Mouse (Mus musculus) brown adipose tissue, adult 24 weeks (tissue): Measurements from ENCODE around the gene Peli1. TPM values are rescaled to one million over a fixed set of nuclear protein-coding genes. Genes with fewer than 3 reads are reported as not detected.
"Not testable (repeated sequence)": the region's sequence is repeated elsewhere in the genome, so short reads cannot be mapped to it uniquely, and the experiment has no call there.

ENCODE experiments used
- H3K27ac ChIP-seq: fragments of 200-500 bp; replicated peaks from 2 replicates; pipeline ENCODE4 v1.5.1; 2012; ENCODE audit warnings: low read depth, mild to moderate bottlenecking, low read length
- H3K4me1 ChIP-seq: fragments of 200-500 bp; 2 replicates; pipeline ENCODE4 v1.6.1; 2012; ENCODE audit warnings: low read length, mixed read lengths; ENCODE audit not compliant: control insufficient read depth, insufficient read depth, insufficient read length
- H3K4me3 ChIP-seq: fragments of 200-500 bp; 2 replicates; pipeline ENCODE4 v1.5.1; 2012; ENCODE audit warnings: low read depth, mild to moderate bottlenecking, low read length, moderate library complexity; ENCODE audit not compliant: insufficient read depth
- polyA plus RNA-seq: library from polyadenylated mRNA; stranded (reverse); fragments of >200 nt; gene quantifications from 2 replicates; pipeline ENCODE4 v1.2.4, GENCODE M21; 2012; ENCODE audit not compliant: missing spikeins, insufficient read depth, insufficient read length

Gene Peli1
- polyA plus RNA-seq, 1 experiment = 7.5 TPM

DNA sequence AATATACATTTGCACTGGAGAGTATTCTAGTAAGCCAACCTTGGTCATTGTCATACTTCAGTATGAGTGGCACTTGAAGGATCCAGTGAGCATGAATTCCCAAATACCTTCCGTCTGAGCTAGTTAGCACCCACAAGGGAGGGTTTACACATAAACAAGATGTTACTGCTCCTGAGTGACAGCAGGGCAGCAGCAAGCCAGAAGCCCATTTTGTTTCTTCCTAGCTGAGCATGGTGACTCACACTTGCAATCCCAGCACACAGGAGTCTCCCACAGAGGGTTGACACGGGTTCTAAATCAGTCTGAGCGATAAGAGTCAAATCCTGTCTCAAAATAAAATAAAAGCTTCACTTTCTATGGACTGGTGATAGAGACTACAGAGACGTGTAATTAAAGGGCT, 66.5 kb downstream of the Peli1 start:
- no peak overlapping the region for H3K4me3 ChIP-seq
- no peaks in the 10 kb centered on the region for H3K4me1 ChIP-seq
- no peak overlapping the region for H3K27ac ChIP-seq

DNA sequence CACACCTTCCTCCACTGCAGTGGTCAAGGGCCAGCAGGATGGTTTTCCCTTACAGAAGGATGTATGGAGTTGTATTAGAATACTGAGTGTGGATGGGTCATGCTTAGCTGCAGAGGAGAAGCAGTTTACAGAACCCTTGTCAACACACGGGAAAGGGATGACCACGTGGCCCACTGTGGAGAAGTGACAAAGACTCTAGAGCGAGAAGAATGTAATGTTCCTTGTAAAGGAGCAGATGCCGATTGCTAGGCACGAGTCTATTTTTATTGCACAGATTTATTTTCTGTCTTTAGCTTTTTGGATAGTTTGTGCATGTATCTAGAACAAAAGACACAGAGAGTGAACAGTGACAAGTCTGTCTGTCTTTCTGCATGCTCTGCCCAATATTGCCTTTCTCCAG, 71.0 kb downstream of the Peli1 start:
- no peaks in the 10 kb centered on the region for H3K4me1 ChIP-seq
- H3K27ac ChIP-seq = no peak overlapping the region

DNA sequence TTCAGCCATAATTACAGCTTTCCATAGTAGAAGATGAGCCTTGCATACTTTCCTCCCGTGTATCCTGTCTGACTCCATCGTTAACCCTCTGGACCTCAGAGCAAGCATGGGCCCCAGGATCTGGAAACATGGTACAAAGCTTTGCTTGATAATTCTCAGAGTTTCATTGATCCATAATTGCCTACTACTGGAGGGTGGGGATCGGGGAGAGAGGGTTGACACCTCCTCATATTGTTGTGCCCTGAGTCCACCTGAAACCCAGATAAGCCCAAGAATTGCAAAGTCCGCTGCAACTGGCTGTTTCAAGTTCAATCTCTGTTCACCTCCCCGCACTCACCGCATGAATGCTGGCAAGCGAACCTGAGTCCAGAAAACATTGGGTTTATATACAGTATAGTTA, 72.1 kb downstream of the Peli1 start:
- no peaks in the 10 kb centered on the region for H3K4me1 ChIP-seq
- no peak overlapping the region for H3K27ac ChIP-seq

More for the DNA sequence above, 71.0 kb downstream of the Peli1 start:
- no peak overlapping the region for H3K4me3 ChIP-seq

DNA sequence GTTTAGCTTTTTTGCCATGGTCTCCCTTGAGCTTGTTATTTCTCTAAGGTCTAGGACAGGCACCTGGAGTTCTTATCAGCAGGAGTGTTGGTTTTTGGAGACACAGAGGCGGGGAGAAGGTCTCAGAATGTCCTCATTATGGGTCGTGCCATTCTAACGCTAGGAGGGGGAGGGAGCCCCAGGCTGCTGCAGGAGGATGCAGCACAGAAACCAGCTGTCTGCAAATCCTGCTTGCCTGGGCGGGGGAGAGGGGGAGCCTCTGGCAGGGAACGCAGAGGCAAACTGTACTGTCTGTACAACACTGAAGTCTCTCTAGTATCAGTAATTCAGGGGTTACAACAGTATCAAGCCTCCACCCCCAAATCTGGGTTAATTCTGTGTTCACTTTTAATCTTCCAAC, 72.6 kb downstream of the Peli1 start:
- no peaks in the 10 kb centered on the region for H3K4me1 ChIP-seq
- H3K4me3 ChIP-seq = no peak overlapping the region
- H3K27ac ChIP-seq = no peak overlapping the region

More for the DNA sequence above, 72.1 kb downstream of the Peli1 start:
- no peak overlapping the region for H3K4me3 ChIP-seq

DNA sequence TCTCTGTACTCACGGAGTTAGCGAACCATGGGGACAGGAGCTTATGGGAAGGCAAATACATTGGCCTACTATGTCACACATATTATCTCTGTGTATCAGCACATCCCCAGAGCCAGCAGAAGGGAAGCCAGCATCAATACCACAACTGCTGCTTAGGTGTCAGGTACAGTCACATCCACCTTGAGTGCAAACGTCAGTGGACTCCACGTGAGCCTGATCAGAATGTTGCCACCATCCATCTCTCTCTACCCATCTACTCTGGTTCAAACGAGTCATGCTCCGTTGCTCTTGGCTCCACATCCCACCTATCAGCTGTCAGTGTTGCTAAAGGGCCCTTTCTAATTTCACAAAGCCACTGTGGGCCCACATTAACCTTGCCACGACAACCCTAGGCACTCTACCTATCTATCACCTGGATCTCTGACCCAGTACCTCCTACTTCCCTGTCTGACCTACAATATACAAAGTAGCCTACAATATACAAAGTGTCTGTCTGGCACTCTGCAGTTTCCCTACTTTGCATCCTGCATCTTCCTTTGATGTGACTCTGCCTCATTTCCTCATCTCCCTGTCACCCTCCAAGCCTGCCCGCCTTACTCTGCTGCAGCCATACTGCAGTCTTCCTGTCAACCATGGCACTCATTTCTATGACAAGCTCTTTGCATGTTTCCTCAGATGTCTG, 73.4 kb downstream of the Peli1 start:
- Histone ChIP-seq H3K4me1 (no peaks in the 10 kb centered on the region), H3K27ac (no peak overlapping the region), H3K4me3 (no peak overlapping the region)

DNA sequence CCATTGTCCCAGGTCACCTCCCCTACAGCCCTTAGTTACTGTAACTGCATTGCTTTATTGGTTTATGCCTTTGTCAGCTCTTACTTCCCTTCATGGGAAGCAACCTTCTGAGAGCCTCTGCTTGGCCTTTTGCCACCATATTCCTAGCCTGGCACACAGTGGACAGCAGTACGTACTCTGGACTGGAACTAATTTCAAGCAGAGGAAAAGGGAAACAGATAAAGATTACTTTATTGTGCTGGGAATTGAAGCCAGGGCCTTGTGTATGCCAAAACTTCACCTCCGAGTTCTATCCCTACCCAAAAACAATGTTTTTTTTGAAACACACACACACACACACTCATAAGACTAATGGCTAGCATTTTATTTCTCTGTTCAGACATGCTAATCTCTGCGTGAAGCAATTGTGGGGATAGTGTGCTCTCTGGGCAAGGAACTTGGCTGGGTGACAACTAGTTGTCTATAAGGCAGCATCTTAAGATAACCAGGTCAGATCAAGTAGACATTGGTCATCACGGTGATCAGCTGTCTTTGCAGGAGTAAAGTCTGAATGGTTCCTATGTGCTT, 74.0 kb downstream of the Peli1 start:
- H3K27ac ChIP-seq = no peak overlapping the region
- no peak overlapping the region for H3K4me3 ChIP-seq
- no peaks in the 10 kb centered on the region for H3K4me1 ChIP-seq

DNA sequence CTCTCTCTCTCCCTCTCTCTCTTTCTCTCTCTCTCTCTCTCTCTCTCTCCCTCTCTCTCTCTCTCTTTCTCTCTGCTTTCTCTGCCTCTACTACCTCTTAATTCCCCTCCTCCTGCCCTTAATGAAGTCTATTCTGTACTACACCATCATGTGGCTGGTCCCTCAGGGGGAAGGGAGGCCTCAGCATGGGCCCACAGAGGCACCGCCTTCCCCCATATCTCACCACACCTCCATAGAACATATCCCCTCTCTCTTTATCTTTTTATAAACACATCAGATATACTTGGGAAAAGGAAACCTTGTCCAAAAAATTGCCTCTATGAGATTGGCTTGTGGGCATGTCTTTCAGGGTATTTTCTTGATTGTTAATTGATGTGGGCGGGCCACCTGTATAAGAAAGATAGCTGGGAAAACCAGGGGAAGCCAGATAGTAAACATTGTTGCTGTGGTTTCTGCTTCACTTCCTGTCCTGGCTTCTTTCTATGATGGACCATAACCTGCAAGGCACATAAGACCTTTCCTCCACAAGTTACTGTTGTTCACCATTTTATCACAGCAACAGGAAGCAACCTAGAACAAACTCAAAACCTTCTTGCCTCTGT, 75.5 kb downstream of the Peli1 start:
- H3K4me3 ChIP-seq = no peak overlapping the region
- H3K27ac ChIP-seq = no peak overlapping the region
- no peaks in the 10 kb centered on the region for H3K4me1 ChIP-seq

DNA sequence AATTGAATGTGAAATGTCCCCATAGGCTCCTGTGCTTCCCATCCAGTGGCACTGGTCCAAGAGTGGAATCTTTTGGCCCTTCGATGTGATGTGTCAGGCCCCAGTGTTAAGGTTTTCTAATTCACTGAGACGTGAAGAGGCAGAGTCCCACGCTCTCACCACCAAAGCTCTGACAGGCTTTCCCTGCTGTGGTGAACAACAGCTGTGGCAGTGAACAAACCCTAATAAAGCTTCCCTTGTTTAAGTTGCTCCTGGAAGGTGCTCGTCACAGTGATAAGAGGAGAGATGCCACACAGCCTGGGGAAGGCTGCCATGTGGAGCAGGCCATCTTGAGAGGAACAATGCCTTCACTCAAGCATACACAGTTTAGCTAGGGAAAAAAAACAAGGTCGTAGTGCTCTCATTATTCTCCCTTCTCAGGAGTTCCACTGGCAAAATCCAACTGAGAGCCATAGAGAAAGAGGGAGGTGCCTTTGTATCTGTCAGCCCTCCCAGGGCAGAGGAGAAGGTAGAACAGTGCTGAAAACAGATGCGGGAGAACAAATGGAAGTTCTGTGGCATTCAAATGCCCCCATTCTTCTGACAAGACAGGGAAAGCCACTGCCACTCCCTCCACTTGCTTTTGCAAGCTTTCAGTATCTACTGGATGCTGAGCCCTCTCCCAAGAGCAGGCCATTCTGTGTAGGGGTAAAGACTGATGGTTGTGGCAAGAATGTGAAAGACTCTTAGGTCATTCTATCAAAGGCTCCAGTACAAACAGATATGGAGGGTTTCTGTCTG, 77.9 kb downstream of the Peli1 start:
- Histone ChIP-seq H3K4me3 (no peak overlapping the region), H3K4me1 (no peaks in the 10 kb centered on the region), H3K27ac (no peak overlapping the region)

DNA sequence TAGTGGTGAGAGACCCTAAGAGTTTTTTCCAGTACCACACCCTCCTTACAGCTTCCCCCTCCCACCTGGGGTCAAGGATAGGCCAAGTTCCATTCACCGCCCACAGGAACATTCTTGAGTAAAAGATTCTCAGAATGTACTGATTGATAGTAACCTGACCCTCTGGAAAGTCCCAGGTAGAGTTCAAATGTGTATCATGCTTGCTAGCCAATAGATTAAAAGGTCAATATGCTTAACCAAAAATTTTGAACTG, 78.4 kb downstream of the Peli1 start:
- not testable (repeated sequence) for H3K27ac ChIP-seq, H3K4me3 ChIP-seq, H3K4me1 ChIP-seq

DNA sequence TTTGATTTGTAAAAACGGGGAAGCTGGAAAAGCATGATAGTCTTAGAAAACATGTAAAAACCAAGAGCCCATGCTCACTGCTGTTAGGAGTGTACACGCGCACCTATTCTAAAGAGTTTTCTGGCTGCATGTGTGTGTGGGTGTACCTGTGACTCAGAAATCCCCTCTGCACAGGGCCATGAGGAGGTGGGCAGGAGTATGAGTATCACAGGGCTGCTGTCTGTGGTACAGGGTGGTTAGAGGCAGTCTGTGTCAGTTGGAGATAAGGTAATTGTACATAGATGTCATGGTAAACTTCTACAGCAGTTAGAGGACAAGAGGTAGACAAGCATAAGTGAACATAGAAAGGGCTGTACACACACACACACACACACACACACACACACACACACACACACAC, 81.2 kb downstream of the Peli1 start:
- no peak overlapping the region for H3K27ac ChIP-seq
- no peak overlapping the region for H3K4me3 ChIP-seq
- H3K4me1 ChIP-seq = no peaks in the 10 kb centered on the region

DNA sequence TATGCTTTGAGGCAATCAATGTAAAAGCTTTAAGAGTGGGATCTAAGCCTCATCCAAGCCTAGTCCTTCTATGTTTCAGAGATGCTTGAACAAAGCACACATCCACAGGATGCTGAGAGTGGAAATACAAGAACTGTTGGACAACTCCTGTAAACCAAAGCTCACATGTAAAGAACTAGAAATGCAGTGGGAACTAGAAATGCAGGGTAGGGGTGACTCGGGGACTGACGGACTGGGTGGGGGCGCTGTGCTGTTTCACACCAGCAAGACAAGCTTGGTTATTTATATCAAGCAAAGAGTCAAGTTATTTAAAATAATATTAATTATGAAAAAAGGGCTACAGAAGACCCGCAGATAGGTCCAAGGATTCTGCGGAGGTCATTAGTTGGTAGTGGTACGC, 82.8 kb downstream of the Peli1 start:
- H3K4me3 ChIP-seq = no peak overlapping the region
- H3K27ac ChIP-seq = no peak overlapping the region
- no peaks in the 10 kb centered on the region for H3K4me1 ChIP-seq

DNA sequence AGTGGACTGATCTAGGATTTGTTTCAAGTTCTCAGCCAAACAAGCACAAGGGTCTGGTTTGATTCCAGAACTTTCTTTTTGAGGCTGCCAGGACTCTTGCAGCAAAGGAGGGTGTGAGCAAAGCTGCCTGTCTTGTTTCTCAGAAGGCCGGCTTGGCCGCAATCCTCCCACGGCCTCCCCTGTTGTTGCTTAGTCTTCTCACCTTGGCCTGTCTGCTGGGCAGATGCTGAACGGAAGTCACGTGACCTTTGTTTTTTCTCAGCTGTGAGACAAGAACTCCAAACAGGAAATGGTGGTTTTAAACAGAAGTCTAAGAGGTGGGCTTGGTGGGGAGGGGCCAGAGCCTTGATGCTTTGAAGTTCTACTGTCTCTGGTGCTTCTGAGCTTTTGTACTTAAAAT, 83.3 kb downstream of the Peli1 start:
- no peak overlapping the region for H3K27ac ChIP-seq

DNA sequence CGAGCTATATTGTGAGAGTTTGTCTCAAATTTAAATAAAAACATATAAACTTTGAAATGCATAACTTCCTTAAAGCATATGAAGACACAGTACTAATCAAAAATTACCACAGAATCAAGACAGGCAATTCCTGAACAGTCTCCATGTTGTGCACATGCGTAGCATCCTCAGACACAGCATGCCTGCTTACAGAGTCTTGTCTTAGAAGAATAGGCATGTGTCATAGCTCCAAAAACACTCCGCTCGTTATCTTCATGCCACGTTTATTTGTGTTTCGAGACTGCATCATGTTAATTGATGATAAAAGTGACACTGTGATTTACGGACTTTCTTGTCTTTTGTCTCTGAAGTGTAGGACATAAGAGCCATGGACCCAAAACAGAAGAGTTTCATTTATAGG, 84.0 kb downstream of the Peli1 start:
- Histone ChIP-seq H3K27ac (no peak overlapping the region), H3K4me1 (no peaks in the 10 kb centered on the region), H3K4me3 (no peak overlapping the region)

More for the DNA sequence above, 83.3 kb downstream of the Peli1 start:
- Histone ChIP-seq H3K4me3 (no peak overlapping the region), H3K4me1 (no peaks in the 10 kb centered on the region)

DNA sequence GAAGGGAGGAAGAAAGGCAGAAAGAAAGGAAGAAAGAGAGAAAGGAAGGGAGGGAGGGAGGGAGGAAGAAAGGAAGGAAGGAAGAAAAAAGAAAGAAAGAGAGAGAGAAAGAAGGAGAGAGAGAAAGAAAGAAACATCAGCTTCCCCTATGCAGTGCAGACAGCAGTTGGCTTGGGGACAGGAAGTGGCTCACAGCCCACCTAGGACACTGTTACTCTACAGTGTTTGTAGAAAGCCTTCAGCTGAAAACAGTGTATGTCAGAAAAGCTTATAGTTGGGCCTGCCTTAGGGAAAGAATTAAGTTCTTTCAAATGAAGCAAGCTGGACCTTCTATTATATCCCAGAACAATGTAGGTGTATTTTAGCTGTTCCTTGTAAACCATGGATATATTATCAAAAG, 85.4 kb downstream of the Peli1 start:
- no peaks in the 10 kb centered on the region for H3K4me1 ChIP-seq
- no peak overlapping the region for H3K27ac ChIP-seq
- H3K4me3 ChIP-seq = no peak overlapping the region

DNA sequence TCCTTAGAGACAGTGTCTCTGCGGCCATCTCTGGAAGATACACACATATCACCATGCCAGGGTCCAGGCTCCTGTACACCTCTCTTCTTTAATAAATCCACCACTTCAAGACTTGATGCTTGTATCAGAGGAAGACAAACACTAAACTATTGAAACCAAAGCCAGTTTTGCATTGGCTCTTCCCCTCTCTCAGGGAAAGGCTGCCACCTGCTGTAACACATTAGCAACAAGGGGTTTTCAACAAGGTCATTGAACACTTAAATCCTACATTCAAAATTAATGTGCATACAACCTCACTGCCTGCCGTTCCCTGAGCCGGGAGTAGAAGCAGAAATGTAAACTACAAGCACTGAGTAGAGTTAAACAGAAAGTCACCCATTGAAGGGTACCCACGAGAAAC, 87.3 kb downstream of the Peli1 start:
- H3K27ac ChIP-seq = no peak overlapping the region
- no peaks in the 10 kb centered on the region for H3K4me1 ChIP-seq
- no peak overlapping the region for H3K4me3 ChIP-seq
